Mouse (Mus musculus) B cell, adult (primary cell): ENCODE data around the gene Fbrs. TPM values are rescaled to one million over a fixed set of nuclear protein-coding genes. Genes with fewer than 3 reads are reported as not detected.

Experiments
- total RNA-seq: library from RNA; stranded (reverse); gene quantifications from 4 replicates; pipeline ENCODE4 v1.2.4, GENCODE M21; 2023; ENCODE audit not compliant: inconsistent age

The Fbrs gene
- total RNA-seq = 285 to 303 TPM (median 297 TPM) in 4 replicates

GRCm38 (mm10) chr7:127478635-127479317, at the start of gene Fbrs:
TSS of gene Fbrs (plus strand) at chr7:127479199.

GRCm38 (mm10) chr7:127448521-127449300, 30.3 kb upstream of the Fbrs start, which contains the start of gene Zfp689:
TSS of gene Zfp689 (minus strand) at chr7:127449158.

GRCm38 (mm10) chr7:127459311-127459710, 19.7 kb upstream of the Fbrs start, which contains the start of gene Prr14:
TSS of gene Prr14 (plus strand) at chr7:127459611.

GRCm38 (mm10) chr7:127511808-127512230, 32.8 kb downstream of the Fbrs start, which contains the start of gene Srcap:
TSS of gene Srcap (plus strand) at chr7:127511983.

GRCm38 (mm10) chr7:127519284-127519683, 40.3 kb downstream of the Fbrs start, which contains the start of gene Gm42715:
TSS of gene Gm42715 (plus strand) at chr7:127519584.

Other genes starting within 250 kb of the Fbrs start
- gene Zfp553, start 246.1 kb upstream of the Fbrs start, total RNA-seq = 9.1 to 13.5 TPM (median 10.3 TPM) in 4 replicates
- 393 to 439 TPM (median 415 TPM) in 4 replicates for gene Sept1, start 246.1 kb upstream of the Fbrs start, total RNA-seq
- gene Zfp771, start 234.9 kb upstream of the Fbrs start, total RNA-seq = 14.8 to 24.2 TPM (median 17.5 TPM) in 4 replicates
- gene Dctpp1, start 218.5 kb upstream of the Fbrs start, total RNA-seq = 13.9 to 18.3 TPM (median 14.3 TPM) in 4 replicates
- 28.1 to 30.4 TPM (median 28.4 TPM) in 4 replicates for gene Sephs2, start 205.1 kb upstream of the Fbrs start, total RNA-seq
- 116 to 127 TPM (median 121 TPM) in 4 replicates for gene Itgal, start 182.9 kb upstream of the Fbrs start, total RNA-seq
- gene Zfp768, start 133.6 kb upstream of the Fbrs start, total RNA-seq = 1.7 to 3.4 TPM (median 2.6 TPM) in 4 replicates
- 11.0 to 14.9 TPM (median 12.9 TPM) in 4 replicates for gene Zfp747, start 103.1 kb upstream of the Fbrs start, total RNA-seq
- 3.5 to 3.9 TPM (median 3.6 TPM) in 4 replicates for gene 9130019O22Rik, start 92.0 kb upstream of the Fbrs start, total RNA-seq
- gene E430018J23Rik, start 85.6 kb upstream of the Fbrs start, total RNA-seq = 5.4 to 8.1 TPM (median 6.8 TPM) in 4 replicates
- gene Zfp764, start 72.4 kb upstream of the Fbrs start, total RNA-seq = 8.6 to 9.8 TPM (median 9.1 TPM) in 4 replicates
- 12.1 to 16.3 TPM (median 13.2 TPM) in 4 replicates for gene Zfp688, start 57.1 kb upstream of the Fbrs start, total RNA-seq
- gene Zfp689, start 30.0 kb upstream of the Fbrs start, total RNA-seq = 5.1 to 6.1 TPM (median 5.8 TPM) in 4 replicates
- 134 to 156 TPM (median 146 TPM) in 4 replicates for gene Prr14, start 19.6 kb upstream of the Fbrs start, total RNA-seq
- 189 to 213 TPM (median 204 TPM) in 4 replicates for gene Srcap, start 32.8 kb downstream of the Fbrs start, total RNA-seq
- 44.3 to 55.2 TPM (median 53.5 TPM) in 4 replicates for gene Gm42715, start 40.4 kb downstream of the Fbrs start, total RNA-seq
- gene Tmem265, start 82.2 kb downstream of the Fbrs start, total RNA-seq = 2.6 to 2.9 TPM in 2 of 4 replicates, not detected in the others
- 122 to 139 TPM (median 127 TPM) in 4 replicates for gene Phkg2, start 94.1 kb downstream of the Fbrs start, total RNA-seq
- gene Ccdc189, start 109.4 kb downstream of the Fbrs start, total RNA-seq = 0.77 to 2.0 TPM (median 1.4 TPM) in 4 replicates
- 135 to 149 TPM (median 147 TPM) in 4 replicates for gene Rnf40, start 109.6 kb downstream of the Fbrs start, total RNA-seq
- gene Zfp629, start 136.6 kb downstream of the Fbrs start, total RNA-seq = 2.8 to 6.4 TPM (median 3.5 TPM) in 4 replicates
- 43.3 to 65.2 TPM (median 58.3 TPM) in 4 replicates for gene Bcl7c, start 229.7 kb downstream of the Fbrs start, total RNA-seq
- not detected in 4 replicates for gene Ctf1, start 233.5 kb downstream of the Fbrs start, total RNA-seq